In the genomic region with DNA sequence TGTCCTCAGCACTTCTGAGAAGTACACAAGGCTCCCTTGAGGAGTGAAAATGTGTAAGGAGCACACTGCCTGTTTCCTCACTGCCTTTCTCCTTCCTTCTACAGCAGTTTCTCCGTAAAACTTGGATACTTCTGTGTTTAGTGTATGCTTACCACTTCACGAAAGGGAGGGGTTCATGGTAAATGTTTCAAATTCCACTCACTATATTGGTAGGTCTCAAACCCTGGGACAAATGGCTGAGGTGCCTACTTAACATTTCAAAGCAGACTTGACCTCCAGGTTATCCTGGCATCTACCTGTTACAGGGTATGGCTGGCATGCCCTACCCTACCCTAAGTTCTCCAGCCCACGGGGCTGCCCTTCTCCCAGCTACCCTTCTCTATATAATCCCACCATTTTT, we compare ENCODE assay signal across 15 mouse cellular contexts.
"Had no signal": no experiment of that assay in that cellular context is flagged by ENCODE, and none has a peak within 500 bp of the region (broad histone marks: within the 10 kb centered on the region; RNA-seq: fewer than 3 reads in every experiment).

No protein-coding gene starts in this region.

- H3K9me3 ChIP-seq: neural tube, embryonic 15.5 days; stomach, embryonic 15.5 days had no signal

- H3K27me3 ChIP-seq: neural tube, embryonic 15.5 days; stomach, embryonic 15.5 days had no signal

- H3K9ac ChIP-seq: neural tube, embryonic 15.5 days; stomach, embryonic 15.5 days had no signal

- H3K36me3 ChIP-seq: neural tube, embryonic 15.5 days; stomach, embryonic 15.5 days had no signal

- H3K4me1 ChIP-seq: stomach, embryonic 15.5 days had no signal

- H3K27ac ChIP-seq: neural tube, embryonic 15.5 days; stomach, embryonic 15.5 days; stomach, postnatal 0 days had no signal

- H3K4me2 ChIP-seq: neural tube, embryonic 15.5 days; stomach, embryonic 15.5 days had no signal

- H3K4me3 ChIP-seq: neural tube, embryonic 15.5 days; stomach, embryonic 15.5 days had no signal

- DNase-seq: retina, postnatal 1 day; right cerebral cortex, adult 18-20 months; right cerebral cortex, postnatal 14 days; right cerebral cortex, postnatal 25 days; right cerebral cortex, postnatal 4 days; spleen, adult 18-20 months; thymus, adult 18-20 months; thymus, adult 2 months; thymus, postnatal 14 days; thymus, postnatal 25 days; thymus, postnatal 36 days; thymus, postnatal 4 days had no signal
